In the genomic region with DNA sequence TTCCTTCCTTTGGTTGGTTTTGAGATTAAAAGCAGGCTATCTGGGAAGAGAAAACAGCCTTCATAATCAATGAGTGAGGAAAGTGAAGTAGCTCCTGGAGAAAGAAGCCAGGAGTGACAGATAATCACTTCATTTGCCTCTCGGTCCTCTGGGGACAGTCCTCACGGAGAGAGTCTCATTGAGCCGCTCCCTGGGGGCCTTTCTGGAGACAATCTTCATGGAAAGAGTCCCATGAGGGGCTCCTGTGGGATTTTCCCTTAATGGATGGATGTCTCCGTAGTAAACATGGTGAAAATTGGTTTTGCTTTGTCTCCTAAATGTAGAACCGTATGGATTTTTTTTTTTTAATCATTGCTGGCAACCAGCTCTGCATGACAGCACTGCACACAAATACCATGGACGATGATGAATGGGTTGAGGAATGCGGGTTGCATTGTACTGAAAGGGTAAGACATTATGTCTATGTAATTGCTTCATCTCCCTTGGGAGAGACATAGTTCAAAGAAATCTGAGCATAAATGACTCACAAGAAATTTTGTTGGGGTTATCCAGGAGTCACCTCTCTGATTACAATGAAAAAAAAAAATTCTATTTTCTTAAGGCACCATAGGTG, we compare ENCODE assay signal across 18 mouse cellular contexts. TPM values are rescaled to one million over a fixed set of nuclear protein-coding genes. Genes with fewer than 3 reads are reported as not detected.
A peak's percentile ranks its signal among the peaks of the same experiment; 100 is the strongest.
DNase-seq lines count a peak whose midpoint lies in the region; ATAC-seq and TF ChIP-seq lines count a peak whose summit lies in the region.
"Had no signal": no experiment of that assay in that cellular context is flagged by ENCODE, and none has a peak within 500 bp of the region (broad histone marks: within the 10 kb centered on the region; RNA-seq: fewer than 3 reads in every experiment).

No protein-coding gene starts in this region.

- ATAC-seq in heart, embryonic 11.5 days (replicated peaks; ENCODE audit: insufficient number of reproducible peaks, low FRiP score, low TSS enrichment), result no peak
- peak; percentile 91 for ATAC-seq in Patski
- no peak for ATAC-seq in hindbrain, embryonic 15.5 days (ENCODE audit: low FRiP score, low read depth)
- no peak for ATAC-seq in intestine, embryonic 16.5 days
- ATAC-seq: CD4-positive, CD25-positive, alpha-beta regulatory T cell, adult 4 months; intestine, embryonic 15.5 days had no signal

- DNase-seq in heart, adult 11 months, result peak; percentile 89
- DNase-seq in 3T3-L1 (ENCODE audit: low read depth, low spot score) (peak; percentile 98), Patski (ENCODE audit: low read depth, low spot score) (peak; percentile 61)
- no peak for DNase-seq in kidney, adult 9 months
- no peak for DNase-seq in limb, embryonic 10.5 days (ENCODE audit: low spot score)
- DNase-seq: adrenal gland, adult 2 months; cerebellum, adult 9-11 months; kidney, postnatal 4 days; layer of hippocampus, postnatal 36 days; lung, postnatal 4 days had no signal

- H3K4me3 ChIP-seq in heart, embryonic 11.5 days (ENCODE audit: low read depth, low read length), result no peak overlapping the region
- H3K4me3 ChIP-seq in hindbrain, embryonic 15.5 days, result no peak overlapping the region
- no peak overlapping the region for H3K4me3 ChIP-seq in limb, embryonic 10.5 days
- H3K4me3 ChIP-seq in intestine, embryonic 16.5 days (ENCODE audit: low read length), result no peak overlapping the region
- H3K4me3 ChIP-seq: forebrain, embryonic 10.5 days; heart, embryonic 13.5 days; intestine, embryonic 15.5 days; limb, embryonic 13.5 days had no signal

- no peak overlapping the region for H3K9ac ChIP-seq in heart, embryonic 11.5 days (ENCODE audit: low read depth, low read length)
- H3K9ac ChIP-seq in hindbrain, embryonic 15.5 days, result no peak overlapping the region
- H3K9ac ChIP-seq in intestine, embryonic 16.5 days (ENCODE audit: low read depth, low read length), result no peak overlapping the region
- H3K9ac ChIP-seq: heart, embryonic 13.5 days; intestine, embryonic 15.5 days; limb, embryonic 13.5 days had no signal

- WGBS in heart, embryonic 11.5 days (ENCODE audit: insufficient replicate concordance), result 48% methylated on average over 7 of the region's 7 CpGs
- WGBS in hindbrain, embryonic 15.5 days, result 12% methylated on average over 7 of the region's 7 CpGs
- 69% methylated on average over 7 of the region's 7 CpGs for WGBS in limb, embryonic 10.5 days
- WGBS in intestine, embryonic 16.5 days, result 52% methylated on average over 7 of the region's 7 CpGs

- H3K27ac ChIP-seq in heart, embryonic 11.5 days (ENCODE audit: low read depth, low read length), result no peak overlapping the region
- no peak overlapping the region for H3K27ac ChIP-seq in hindbrain, embryonic 15.5 days (replicated peaks)
- no peak overlapping the region for H3K27ac ChIP-seq in limb, embryonic 10.5 days
- no peak overlapping the region for H3K27ac ChIP-seq in intestine, embryonic 16.5 days (ENCODE audit: low read length)
- H3K27ac ChIP-seq: forebrain, embryonic 10.5 days; heart, embryonic 13.5 days; intestine, embryonic 15.5 days; limb, embryonic 13.5 days had no signal

- no peak for TF ChIP-seq CTCF in Patski (IDR thresholded peaks at IDR 0.05)

- in situ Hi-C loops in Patski (cut with MboI; ENCODE audit: low pct_unique_long_range_greater_than_20kb), result no loop called here

- H3K9me3 ChIP-seq in heart, embryonic 11.5 days (replicated peaks; ENCODE audit: control insufficient read depth, low read length), result no peaks in the 10 kb centered on the region
- H3K9me3 ChIP-seq in hindbrain, embryonic 15.5 days, result no peaks in the 10 kb centered on the region
- no peaks in the 10 kb centered on the region for H3K9me3 ChIP-seq in limb, embryonic 10.5 days (replicated peaks)
- no peaks in the 10 kb centered on the region for H3K9me3 ChIP-seq in intestine, embryonic 16.5 days (ENCODE audit: control insufficient read depth, low read length)
- H3K9me3 ChIP-seq: forebrain, embryonic 10.5 days; heart, embryonic 13.5 days; intestine, embryonic 15.5 days; limb, embryonic 13.5 days had no signal

- no peaks in the 10 kb centered on the region for H3K27me3 ChIP-seq in heart, embryonic 11.5 days (ENCODE audit: control insufficient read depth, insufficient read depth, low read length)
- no peaks in the 10 kb centered on the region for H3K27me3 ChIP-seq in Patski
- H3K27me3 ChIP-seq in hindbrain, embryonic 15.5 days, result no peaks in the 10 kb centered on the region
- H3K27me3 ChIP-seq in limb, embryonic 10.5 days (ENCODE audit: low read depth, poor library complexity, severe bottlenecking), result no peaks in the 10 kb centered on the region
- H3K27me3 ChIP-seq in intestine, embryonic 16.5 days (replicated peaks; ENCODE audit: control insufficient read depth, insufficient read depth, low read length), result no peaks in the 10 kb centered on the region
- H3K27me3 ChIP-seq: heart, embryonic 13.5 days; intestine, embryonic 15.5 days; limb, embryonic 13.5 days had no signal

- CTCF ChIA-PET in Patski (lab: Charles Lee), result interaction anchor here (1.3 to 1.8 kb wide), 2 partner anchors 17 to 58 kb away, joined by 3 to 5 read pairs; no protein-coding TSS in a partner anchor

- POLR2A ChIA-PET in Patski (lab: Charles Lee), result no interaction called here

- no peaks in the 10 kb centered on the region for H3K4me1 ChIP-seq in heart, embryonic 11.5 days (ENCODE audit: control insufficient read depth, insufficient read depth, low read length)
- H3K4me1 ChIP-seq in hindbrain, embryonic 15.5 days (replicated peaks), result no peaks in the 10 kb centered on the region
- H3K4me1 ChIP-seq in limb, embryonic 10.5 days, result no peaks in the 10 kb centered on the region
- no peaks in the 10 kb centered on the region for H3K4me1 ChIP-seq in intestine, embryonic 16.5 days (ENCODE audit: control insufficient read depth, insufficient read depth, low read length)
- H3K4me1 ChIP-seq: intestine, embryonic 15.5 days; limb, embryonic 13.5 days had no signal

- no peaks in the 10 kb centered on the region for H3K36me3 ChIP-seq in heart, embryonic 11.5 days (ENCODE audit: control insufficient read depth, insufficient read depth, low read length)
- no peaks in the 10 kb centered on the region for H3K36me3 ChIP-seq in hindbrain, embryonic 15.5 days
- H3K36me3 ChIP-seq in limb, embryonic 10.5 days, result no peaks in the 10 kb centered on the region
- H3K36me3 ChIP-seq in intestine, embryonic 16.5 days (ENCODE audit: control insufficient read depth, insufficient read depth, low read length), result no peaks in the 10 kb centered on the region
- H3K36me3 ChIP-seq: forebrain, embryonic 10.5 days; heart, embryonic 13.5 days; intestine, embryonic 15.5 days; limb, embryonic 13.5 days had no signal

- no peak overlapping the region for H3K4me2 ChIP-seq in heart, embryonic 11.5 days
- peak overlapping the region; percentile 33; the same call in 1 of the 2 replicates for H3K4me2 ChIP-seq in hindbrain, embryonic 15.5 days
- H3K4me2 ChIP-seq in intestine, embryonic 16.5 days (ENCODE audit: low read depth, low read length), result no peak overlapping the region
- H3K4me2 ChIP-seq: heart, embryonic 13.5 days; intestine, embryonic 15.5 days; limb, embryonic 13.5 days had no signal

RNA-seq across cellular contexts. Expression of gene Dcbld2, which starts 19.0 kb away (rescaled TPM):
- 19.0 and 19.6 TPM in 2 replicates for polyA plus RNA-seq in heart, embryonic 11.5 days (2014; fragmentation: Nextera tagmentation; extraction: Ambion mirVana)
- polyA plus RNA-seq in Patski (2021), result 43.3 TPM
- polyA plus RNA-seq in hindbrain, embryonic 15.5 days (2015; fragmentation: Nextera tagmentation; extraction: Ambion mirVana), result 8.1 and 8.2 TPM in 2 replicates
- polyA plus RNA-seq in limb, embryonic 10.5 days (2016; fragmentation: Nextera tagmentation; extraction: Ambion mirVana), result 7.0 and 7.3 TPM in 2 replicates
- 2.5 and 2.8 TPM in 2 replicates for polyA plus RNA-seq in intestine, embryonic 16.5 days (2015; fragmentation: Nextera tagmentation; extraction: Ambion mirVana)

Comparison
In these comparisons a context has a peak if more than half of its experiments do, and no peak if none do; other contexts are left out.
1. DNase-seq: peak in heart, adult 11 months (single experiment), 3T3-L1 (single experiment) and Patski (single experiment); none in kidney, adult 9 months (single experiment) and limb, embryonic 10.5 days (single experiment).